Mouse (Mus musculus): ENCODE results near the gene Nxph3. TPM values are rescaled to one million over a fixed set of nuclear protein-coding genes. Genes with fewer than 3 reads are reported as not detected.

Gene Nxph3
- total RNA-seq, 2 experiments from 2014 or later = 0.20 to 0.23 TPM

DNA sequence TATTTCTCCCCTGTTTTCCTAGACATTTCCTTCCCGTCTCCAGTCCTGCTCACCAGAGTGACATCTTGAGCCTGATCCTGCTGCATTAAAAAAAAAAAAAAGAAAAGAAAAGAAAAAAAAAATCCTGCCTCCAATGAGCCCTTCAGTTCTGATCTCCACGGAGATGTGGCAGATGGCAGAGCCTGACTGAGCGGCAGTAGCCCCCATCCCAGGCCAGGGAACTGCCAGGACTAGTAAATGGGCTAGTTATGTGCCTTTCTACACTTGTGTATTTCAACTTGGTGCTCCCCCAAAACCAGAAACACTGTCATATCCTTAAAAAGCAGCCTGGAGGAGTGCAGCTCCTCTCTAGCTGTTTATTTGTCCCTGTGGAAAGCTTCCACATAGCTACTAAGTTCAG lies 13.5 kb downstream of the Nxph3 start:
- no peak overlapping the region for H3K4me3 ChIP-seq
- TF ChIP-seq CTCF (IDR thresholded peaks at IDR 0.05) = no peak
- peak; percentile 0 for DNase-seq
- H3K27ac ChIP-seq = no peak overlapping the region
- intact Hi-C loops (cut with DNase I) = no loop called here

DNA sequence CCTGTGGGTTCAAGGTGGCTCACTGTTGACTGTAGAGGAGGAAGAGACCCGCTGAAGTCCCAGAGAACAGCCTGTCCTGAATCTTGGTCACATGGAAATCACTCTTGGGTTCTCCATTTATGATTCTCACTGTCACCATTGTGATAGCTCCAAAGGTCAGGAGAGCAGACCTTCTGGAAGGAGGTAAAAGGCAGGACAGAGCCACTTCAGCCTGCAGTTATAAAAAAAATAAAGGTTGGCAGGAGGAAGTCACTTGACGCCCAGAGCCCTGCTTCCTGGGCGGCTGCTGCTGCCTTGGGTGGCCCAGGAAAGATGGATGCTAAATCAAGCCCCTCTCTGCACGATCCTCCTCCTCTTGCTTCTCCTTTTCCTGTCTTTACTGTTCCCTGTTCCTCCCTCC lies 14.0 kb downstream of the Nxph3 start:
- Histone ChIP-seq H3K27ac (no peak overlapping the region), H3K4me3 (no peak overlapping the region)
- no peak for TF ChIP-seq CTCF (IDR thresholded peaks at IDR 0.05)
- intact Hi-C loops (cut with DNase I) = no loop called here
- DNase-seq = peak; percentile 10

DNA sequence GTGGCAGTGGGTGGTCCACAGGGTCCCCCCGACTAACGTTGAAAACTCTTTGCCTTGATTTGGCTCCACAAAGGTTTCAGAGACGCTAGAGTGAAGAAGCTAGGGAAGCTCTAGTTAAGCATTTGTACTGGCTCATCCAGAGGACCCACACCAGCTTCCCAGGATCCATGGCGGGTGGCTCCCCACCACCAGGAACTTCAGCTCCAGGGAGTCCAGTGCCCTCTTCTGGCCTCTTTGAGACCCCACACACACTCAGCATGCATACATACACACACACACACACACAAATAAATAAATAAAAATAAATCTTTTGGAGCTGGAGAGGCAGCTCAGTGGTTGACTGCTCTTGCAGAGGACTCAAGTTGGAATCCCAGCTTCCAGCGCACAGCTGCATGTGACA lies 16.4 kb downstream of the Nxph3 start:
- intact Hi-C loops (cut with DNase I) = no loop called here
- H3K27ac ChIP-seq = no peak overlapping the region
- DNase-seq = no peak
- TF ChIP-seq CTCF (IDR thresholded peaks at IDR 0.05) = no peak
- no peak overlapping the region for H3K4me3 ChIP-seq

GRCm38 (mm10) chr11:95495883-95496282 lies 18.5 kb downstream of the Nxph3 start:
- no peak overlapping the region for H3K27ac ChIP-seq
- H3K4me3 ChIP-seq = no peak overlapping the region
- intact Hi-C loops (cut with DNase I) = no loop called here
- TF ChIP-seq CTCF (IDR thresholded peaks at IDR 0.05) = no peak
- no peak for DNase-seq

DNA sequence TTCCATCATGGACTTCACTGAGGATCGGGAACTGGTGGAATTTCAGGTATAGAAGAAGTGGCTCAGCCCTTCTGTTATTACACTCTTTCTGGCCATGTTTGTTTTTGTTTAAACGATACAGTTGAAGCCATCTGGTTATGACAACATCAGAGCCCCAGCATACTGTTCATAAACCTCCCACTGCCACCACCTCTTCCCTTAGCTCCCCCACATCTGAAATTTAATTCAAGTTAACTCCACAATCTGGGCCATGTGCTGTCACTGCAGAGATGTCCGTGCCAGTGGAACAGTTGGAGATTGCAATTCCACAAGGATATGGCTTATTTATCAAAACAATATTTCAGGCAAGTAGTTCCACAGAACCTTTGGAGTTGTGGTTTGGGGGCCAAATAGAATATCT lies 20.0 kb downstream of the Nxph3 start:
- TF ChIP-seq CTCF (IDR thresholded peaks at IDR 0.05) = no peak
- no peak overlapping the region for H3K4me3 ChIP-seq
- no peak overlapping the region for H3K27ac ChIP-seq
- DNase-seq = no peak
- intact Hi-C loops (cut with DNase I) = no loop called here

- DNase-seq = no peak
- TF ChIP-seq CTCF (IDR thresholded peaks at IDR 0.05) = no peak
- no peak overlapping the region for H3K27ac ChIP-seq
- no peak overlapping the region for H3K4me3 ChIP-seq
- intact Hi-C loops (cut with DNase I) = no loop called here
Measured at GRCm38 (mm10) chr11:95493950-95494349, 20.4 kb downstream of the Nxph3 start.

DNA sequence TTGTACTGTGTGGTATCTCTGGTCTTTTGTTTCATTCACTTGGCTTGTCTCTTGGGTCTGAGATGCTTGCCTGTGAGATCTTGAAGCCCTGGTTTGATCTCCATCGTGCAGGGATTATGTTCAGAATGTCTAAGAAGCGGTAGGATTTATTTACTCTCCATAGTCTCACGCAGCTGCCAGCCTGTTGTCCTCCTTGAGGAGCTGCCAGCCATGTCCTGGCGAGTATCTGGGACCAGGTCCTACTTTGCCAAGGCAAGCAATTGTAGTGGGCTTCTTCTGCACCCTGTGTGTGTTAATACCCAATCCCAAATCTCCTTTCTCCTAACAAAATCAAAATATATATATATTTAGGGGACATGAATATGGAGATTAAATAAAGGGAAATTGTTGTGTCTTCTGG lies 21.4 kb downstream of the Nxph3 start:
- no peak overlapping the region for H3K4me3 ChIP-seq
- no peak for DNase-seq
- no peak for TF ChIP-seq CTCF (IDR thresholded peaks at IDR 0.05)
- intact Hi-C loops (cut with DNase I) = no loop called here
- no peak overlapping the region for H3K27ac ChIP-seq

DNA sequence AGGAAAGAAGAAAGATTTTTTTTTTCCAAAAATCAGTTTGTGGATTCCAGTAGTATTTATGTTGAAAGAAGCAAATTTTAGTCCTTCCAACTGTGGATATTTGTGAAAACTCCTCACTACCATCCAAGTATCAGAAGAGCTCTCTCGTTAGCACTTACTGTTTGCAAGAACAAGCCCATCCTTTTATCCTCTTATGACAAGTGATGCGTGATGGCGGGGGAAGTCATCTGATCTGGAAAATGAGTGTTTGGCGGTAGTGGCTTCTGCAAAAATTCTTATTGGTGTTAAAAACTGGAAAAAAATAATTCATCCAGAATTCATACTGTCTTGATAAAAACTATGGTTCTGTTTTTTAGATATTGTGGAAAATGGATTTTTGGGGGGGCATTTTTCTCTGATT lies 22.1 kb downstream of the Nxph3 start:
- TF ChIP-seq CTCF (IDR thresholded peaks at IDR 0.05) = no peak
- Histone ChIP-seq H3K27ac (no peak overlapping the region), H3K4me3 (no peak overlapping the region)
- DNase-seq = no peak
- intact Hi-C loops (cut with DNase I) = no loop called here

DNA sequence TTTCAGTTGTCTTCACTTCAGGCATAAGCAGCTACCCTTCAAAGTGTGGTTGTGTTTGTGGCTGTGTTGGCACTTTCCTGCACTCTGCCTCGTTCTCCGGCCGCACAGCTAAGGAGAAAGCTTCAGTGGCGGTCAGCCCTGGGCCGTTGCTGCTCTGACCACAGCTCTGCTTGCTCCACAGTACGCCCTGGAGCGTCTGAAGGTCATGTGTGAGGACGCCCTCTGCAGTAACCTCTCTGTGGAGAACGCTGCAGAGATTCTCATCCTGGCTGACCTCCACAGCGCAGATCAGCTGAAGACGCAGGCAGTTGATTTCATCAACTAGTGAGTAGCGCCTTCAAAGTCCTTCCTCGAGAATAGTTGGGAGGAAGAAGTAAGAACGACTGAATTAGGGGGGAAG lies 24.3 kb downstream of the Nxph3 start:
- no peak overlapping the region for H3K4me3 ChIP-seq
- intact Hi-C loops (cut with DNase I) = no loop called here
- no peak for DNase-seq
- TF ChIP-seq CTCF (IDR thresholded peaks at IDR 0.05) = no peak
- no peak overlapping the region for H3K27ac ChIP-seq

GRCm38 (mm10) chr11:95487237-95487636 lies 27.1 kb downstream of the Nxph3 start:
- no peak for TF ChIP-seq CTCF (IDR thresholded peaks at IDR 0.05)
- intact Hi-C loops (cut with DNase I) = no loop called here

GRCm38 (mm10) chr11:95485634-95486033 lies 28.7 kb downstream of the Nxph3 start:
- H3K4me3 ChIP-seq = no peak overlapping the region
- no peak for TF ChIP-seq CTCF (IDR thresholded peaks at IDR 0.05)
- H3K27ac ChIP-seq = no peak overlapping the region
- no peak for DNase-seq
- intact Hi-C loops (cut with DNase I) = no loop called here

More at GRCm38 (mm10) chr11:95487237-95487636, 27.1 kb downstream of the Nxph3 start:
- H3K4me3 ChIP-seq = no peak overlapping the region
- DNase-seq = no peak
- no peak overlapping the region for H3K27ac ChIP-seq

DNA sequence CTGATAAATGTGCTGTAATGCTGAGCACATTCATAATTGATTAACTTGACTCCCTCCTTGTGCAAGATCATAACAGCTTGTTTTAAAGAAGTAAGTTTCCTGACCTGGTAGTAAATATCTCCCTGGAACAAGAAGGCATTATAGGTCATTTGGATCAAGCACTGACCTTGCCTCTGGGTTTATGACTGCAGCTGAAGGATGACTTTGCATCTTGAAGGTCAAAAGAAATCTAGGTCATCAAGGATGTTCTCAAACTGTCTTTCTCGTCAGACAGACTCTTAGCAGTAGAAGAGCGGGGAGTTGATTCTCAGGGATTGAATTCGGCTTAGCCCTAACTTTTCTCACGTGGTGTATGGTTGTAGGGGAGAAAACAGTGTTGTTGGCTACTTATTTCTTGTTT lies 33.7 kb downstream of the Nxph3 start:
- DNase-seq = no peak
- no peak for TF ChIP-seq CTCF (IDR thresholded peaks at IDR 0.05)
- H3K4me3 ChIP-seq = no peak overlapping the region
- H3K27ac ChIP-seq = no peak overlapping the region
- intact Hi-C loops (cut with DNase I) = no loop called here

GRCm38 (mm10) chr11:95479458-95479857 lies 34.9 kb downstream of the Nxph3 start:
- TF ChIP-seq CTCF (IDR thresholded peaks at IDR 0.05) = peak; percentile 38; the same call in 1 of the 2 replicates
- intact Hi-C loops (cut with DNase I) = loop anchor here (5.0 kb wide), 1 partner anchor 82 kb away; no protein-coding TSS in a partner anchor
- no peak for DNase-seq
- no peak overlapping the region for H3K4me3 ChIP-seq
- no peak overlapping the region for H3K27ac ChIP-seq

DNA sequence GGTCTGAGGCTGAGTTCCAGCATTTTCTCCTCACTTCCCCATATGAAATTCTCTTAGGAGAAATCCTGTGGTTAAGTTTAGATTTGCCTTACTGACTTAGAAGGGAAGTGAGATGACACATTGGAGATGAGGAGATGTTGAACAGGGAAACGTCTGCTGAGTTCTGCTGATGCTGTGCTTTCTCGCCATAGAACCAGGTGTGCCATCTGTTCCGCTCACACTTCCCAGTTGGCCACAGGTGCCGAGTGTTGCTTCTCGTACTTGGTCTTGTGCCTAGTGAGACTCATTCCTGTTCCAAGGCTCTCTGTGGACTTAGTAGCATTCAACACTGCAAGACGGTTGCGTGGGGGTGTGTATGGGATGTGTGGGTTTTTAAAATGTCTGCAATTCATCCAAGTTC lies 38.0 kb downstream of the Nxph3 start:
- Histone ChIP-seq H3K4me3 (no peak overlapping the region), H3K27ac (peak overlapping the region; percentile 49; the same call in 1 of the 2 replicates)
- intact Hi-C loops (cut with DNase I) = loop anchor here (5.0 kb wide), 1 partner anchor 79 kb away; no protein-coding TSS in a partner anchor
- no peak for TF ChIP-seq CTCF (IDR thresholded peaks at IDR 0.05)
- DNase-seq = peak; percentile 50

GRCm38 (mm10) chr11:95473456-95473855 lies 40.9 kb downstream of the Nxph3 start:
- Histone ChIP-seq H3K27ac (peak overlapping the region; percentile 79), H3K4me3 (no peak overlapping the region)
- no peak for DNase-seq
- intact Hi-C loops (cut with DNase I) = no loop called here
- TF ChIP-seq CTCF (IDR thresholded peaks at IDR 0.05) = no peak

Measured in gastrocnemius, adult 2 months (tissue).